Mouse (Mus musculus) small intestine, adult 2 months (tissue): Measurements from ENCODE around the gene Tbc1d2b.

Experiments used
- CTCF ChIP-seq: fragments of 200-500 bp; IDR thresholded peaks from 2 replicates; pipeline ENCODE4 v1.5.1; 2012; ENCODE audit warnings: low read depth, mild to moderate bottlenecking, control low read depth, inconsistent platforms, low read length, moderate library complexity, mixed read lengths; ENCODE audit not compliant: insufficient replicate concordance, insufficient read length; ENCODE audit errors: extremely low read depth
- POLR2A ChIP-seq: fragments of 200-500 bp; IDR thresholded peaks from 2 replicates; pipeline ENCODE4 v1.6.1; 2012; ENCODE audit warnings: low read depth, mild to moderate bottlenecking, control low read depth, inconsistent platforms, low read length, moderate library complexity

GRCm38 (mm10) chr9:90197116-90197665 is 73.4 kb downstream of the Tbc1d2b start:
- TF ChIP-seq CTCF (no peak), POLR2A (no peak)
